In genomic region chr3:37257776-37258175, GRCm38 (mm10) we compare ENCODE assay signal across 32 mouse cellular contexts. TPM values are rescaled to one million over a fixed set of nuclear protein-coding genes. Genes with fewer than 3 reads are reported as not detected.
"Had no signal": no experiment of that assay in that cellular context is flagged by ENCODE, and none has a peak within 500 bp of the region (broad histone marks: within the 10 kb centered on the region; RNA-seq: fewer than 3 reads in every experiment).

No protein-coding gene starts in this region.

- H3K4me1 ChIP-seq: heart, embryonic 12.5 days; hindbrain, embryonic 13.5 days; hindbrain, embryonic 15.5 days; kidney, embryonic 15.5 days; limb, embryonic 13.5 days; limb, embryonic 15.5 days had no signal

- H3K27ac ChIP-seq: heart, adult 2 months; hindbrain, embryonic 13.5 days; hindbrain, embryonic 15.5 days; hindbrain, postnatal 0 days; kidney, embryonic 15.5 days; kidney, postnatal 0 days; limb, embryonic 13.5 days; limb, embryonic 15.5 days; liver, embryonic 12.5 days; liver, embryonic 14.5 days had no signal

- H3K27me3 ChIP-seq: heart, embryonic 12.5 days; hindbrain, embryonic 13.5 days; hindbrain, embryonic 15.5 days; kidney, embryonic 15.5 days; limb, embryonic 13.5 days; limb, embryonic 15.5 days; liver, embryonic 12.5 days had no signal

- H3K4me3 ChIP-seq: heart, adult 2 months; heart, embryonic 12.5 days; hindbrain, embryonic 13.5 days; hindbrain, embryonic 15.5 days; kidney, embryonic 15.5 days; limb, embryonic 13.5 days; limb, embryonic 15.5 days; liver, embryonic 12.5 days had no signal

- H3K36me3 ChIP-seq: heart, embryonic 12.5 days; hindbrain, embryonic 13.5 days; hindbrain, embryonic 15.5 days; kidney, embryonic 15.5 days; limb, embryonic 13.5 days; limb, embryonic 15.5 days; liver, embryonic 12.5 days had no signal

- DNase-seq: gastrocnemius, postnatal 14 days; gastrocnemius, postnatal 36 days; heart, adult 11 months; heart, adult 2 months; heart, postnatal 10 days; heart, postnatal 36 days; kidney, adult 11 months; kidney, adult 2 months; kidney, adult 9 months; kidney, postnatal 14 days; kidney, postnatal 36 days; layer of hippocampus, adult 9-11 months; layer of hippocampus, postnatal 36 days; left cerebral cortex, postnatal 4 days had no signal

RNA-seq across cellular contexts. Expression of gene Il21, which starts 25.3 kb away (rescaled TPM):
- polyA plus RNA-seq: gonadal fat pad, adult 2 months; heart, adult 2 months; heart, embryonic 12.5 days; heart, embryonic 14.5 days; heart, embryonic 16.5 days; hindbrain, embryonic 11.5 days; hindbrain, embryonic 13.5 days; hindbrain, embryonic 15.5 days; hindbrain, postnatal 0 days; intestine, embryonic 14.5 days; intestine, embryonic 16.5 days; kidney, adult 2 months; kidney, embryonic 15.5 days; kidney, postnatal 0 days; limb, embryonic 11.5 days; limb, embryonic 13.5 days; limb, embryonic 15.5 days; liver, adult 2 months; liver, embryonic 12.5 days; liver, embryonic 14.5 days had no signal

RNA-seq across cellular contexts. Expression of gene Cetn4, which starts 54.7 kb away (rescaled TPM):
- polyA plus RNA-seq: liver, adult 2 months had no signal
